Mouse (Mus musculus) c-Kit-negative CD71-positive TER-119-positive erythroid progenitor cells, embryonic 14.5 days (primary cell): Measurements from ENCODE around the gene Pde4dip.

Experiments used
- DNase-seq: peaks from one replicate; pipeline ENCODE4 v3.0.0-alpha.2; 2013; ENCODE audit warnings: low read depth, low spot score

Pde4dip gene

DNA sequence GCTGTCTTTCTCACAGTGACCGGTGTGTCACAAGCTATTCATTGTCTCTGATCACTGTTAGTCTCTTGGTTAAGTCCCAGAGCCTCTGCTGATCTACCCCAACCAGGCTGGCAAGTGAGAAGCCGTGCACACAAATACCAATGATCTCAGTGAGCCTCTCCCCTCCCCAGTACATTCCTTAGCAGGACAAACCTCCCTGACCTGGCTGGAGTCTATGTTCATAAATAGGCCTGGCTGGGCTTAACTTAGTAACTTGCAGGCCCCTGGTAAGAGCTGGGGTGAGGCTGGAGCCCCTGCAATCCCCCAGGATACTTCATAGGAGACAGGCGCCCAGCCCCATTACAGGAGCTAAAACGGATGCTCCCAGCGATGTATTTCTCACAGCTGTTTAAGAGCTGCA, 86.2 kb downstream of the Pde4dip start:
- DNase-seq, result no peak

GRCm38 (mm10) chr3:97801178-97801699, 87.3 kb downstream of the Pde4dip start:
- no peak for DNase-seq

GRCm38 (mm10) chr3:97800657-97801056, 87.8 kb downstream of the Pde4dip start:
- DNase-seq, result no peak

GRCm38 (mm10) chr3:97800004-97800403, 88.5 kb downstream of the Pde4dip start:
- DNase-seq, result no peak

GRCm38 (mm10) chr3:97799267-97799666, 89.2 kb downstream of the Pde4dip start:
- no peak for DNase-seq

DNA sequence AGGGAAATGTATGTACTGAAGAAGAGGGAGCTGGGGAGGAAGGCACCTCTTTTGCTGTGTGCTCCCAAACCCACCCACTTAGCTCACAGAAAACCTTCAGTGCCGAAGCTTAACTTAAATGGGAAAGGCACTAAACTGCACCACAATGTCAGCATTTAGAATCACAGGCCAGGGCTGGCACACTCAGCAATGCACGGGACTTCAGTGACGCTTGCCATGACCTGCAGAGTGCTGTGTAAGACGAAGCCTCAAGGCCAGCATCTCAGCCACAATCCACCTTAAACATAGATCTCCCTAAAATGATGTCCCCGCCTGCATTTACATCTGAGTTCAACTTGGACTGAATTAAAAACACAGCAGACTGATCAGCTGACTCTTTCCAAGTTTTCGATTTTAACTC, 91.1 kb downstream of the Pde4dip start:
- no peak for DNase-seq

DNA sequence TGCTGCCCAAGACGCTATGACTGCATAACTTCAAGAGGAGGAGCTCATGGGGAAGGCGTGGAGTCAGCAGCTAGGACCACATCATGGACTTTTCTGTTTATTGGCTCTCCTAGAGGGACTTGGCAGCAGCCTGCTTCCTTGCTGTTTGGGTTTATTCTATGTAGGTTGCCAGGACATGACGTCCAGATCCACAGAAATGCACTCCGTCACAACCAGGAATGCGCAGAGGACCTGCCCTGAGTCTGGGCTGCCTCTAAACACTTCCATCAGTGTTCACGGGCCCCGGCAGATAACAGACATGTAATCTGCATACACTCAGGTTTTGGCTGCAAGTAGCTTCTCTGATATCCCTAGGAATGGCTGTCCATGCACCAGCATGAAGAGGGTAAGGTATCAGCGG, 94.5 kb downstream of the Pde4dip start:
- no peak for DNase-seq

- DNase-seq, result no peak
These were observed 98.4 kb downstream of the Pde4dip start for GRCm38 (mm10) chr3:97790150-97790549.

DNA sequence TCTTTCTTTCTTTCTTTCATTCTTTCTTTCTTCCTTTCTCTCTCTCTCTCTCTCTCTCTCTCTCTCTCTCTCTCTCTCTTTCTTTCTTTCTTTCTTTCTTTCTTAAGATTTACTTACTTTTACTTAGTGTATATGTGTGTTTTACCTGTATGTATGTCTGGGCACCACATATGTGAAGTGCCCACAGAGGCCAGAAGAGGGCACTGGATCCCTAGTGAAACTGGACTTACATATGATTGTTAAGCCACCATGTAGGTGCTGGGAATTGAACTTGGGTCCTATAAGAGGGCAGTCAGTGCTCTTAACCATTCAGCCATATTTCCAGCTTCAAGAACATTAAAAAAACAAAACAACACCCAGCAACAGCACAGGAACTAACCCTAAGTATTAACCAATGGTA, 99.2 kb downstream of the Pde4dip start:
- DNase-seq, result no peak

GRCm38 (mm10) chr3:97776195-97776594, 112.3 kb downstream of the Pde4dip start:
- no peak for DNase-seq

DNA sequence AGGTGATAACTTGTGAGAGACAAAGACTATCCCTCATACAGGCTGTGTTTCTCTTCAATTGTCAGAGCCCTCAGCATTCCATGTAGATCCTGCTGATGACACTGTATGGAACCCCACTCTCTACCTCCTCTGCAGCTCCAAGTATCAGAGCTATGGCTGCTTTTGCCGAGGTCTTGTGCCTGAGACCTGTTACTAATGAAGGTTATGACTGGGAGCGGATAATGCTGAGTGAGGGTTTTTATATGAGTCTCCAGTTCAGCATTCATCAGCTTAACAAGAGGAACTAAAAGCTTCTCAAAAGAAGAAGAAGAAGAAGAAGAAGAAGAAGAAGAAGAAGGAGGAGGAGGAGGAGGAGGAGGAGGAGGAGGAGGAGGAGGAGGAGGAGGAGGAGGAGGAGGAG, 112.8 kb downstream of the Pde4dip start:
- DNase-seq, result no peak

GRCm38 (mm10) chr3:97774861-97775260, 113.6 kb downstream of the Pde4dip start:
- no peak for DNase-seq

GRCm38 (mm10) chr3:97767771-97768762, 120.4 kb downstream of the Pde4dip start:
- no peak for DNase-seq

DNA sequence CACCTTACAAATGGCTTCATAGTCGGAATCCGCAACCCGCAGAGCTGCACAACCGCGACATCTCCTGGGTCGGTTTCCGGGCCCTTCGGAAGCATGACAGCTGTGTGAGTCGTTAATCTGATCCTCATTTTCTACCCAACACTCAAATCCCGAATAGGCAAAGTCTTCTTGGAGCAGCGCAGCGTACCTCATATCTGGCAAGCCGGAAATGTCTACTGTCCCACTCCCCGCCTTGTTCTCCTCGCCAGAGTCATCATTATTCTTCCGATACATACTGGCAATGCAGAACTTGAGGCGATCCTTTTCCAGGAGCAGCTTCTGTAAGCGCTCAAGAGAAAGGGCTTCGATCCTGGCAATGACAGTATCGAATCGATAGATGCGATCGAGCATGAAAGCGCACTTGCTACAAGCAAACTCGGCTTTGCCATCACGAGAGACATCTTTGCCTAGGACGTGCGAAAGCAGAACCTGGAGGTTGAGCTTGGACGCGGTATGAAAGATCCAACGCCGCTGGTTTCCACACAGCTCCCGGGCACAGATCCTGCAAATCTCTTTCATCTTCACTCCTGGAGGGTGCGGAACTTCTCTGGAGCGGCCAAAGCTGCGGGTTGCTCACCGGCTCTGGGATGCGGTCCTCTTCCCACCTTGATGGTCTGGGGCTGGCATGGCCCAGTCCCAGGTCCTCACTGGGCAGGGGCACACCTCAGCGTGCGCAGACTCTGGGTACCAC, 121.3 kb downstream of the Pde4dip start:
- no peak for DNase-seq

- no peak for DNase-seq
These were observed 122.0 kb downstream of the Pde4dip start for GRCm38 (mm10) chr3:97766459-97766858.

- DNase-seq, result no peak
These were observed 124.4 kb downstream of the Pde4dip start for GRCm38 (mm10) chr3:97764152-97764551.

GRCm38 (mm10) chr3:97761951-97762350, 126.6 kb downstream of the Pde4dip start:
- no peak for DNase-seq

GRCm38 (mm10) chr3:97761168-97761567, 127.3 kb downstream of the Pde4dip start:
- no peak for DNase-seq

DNA sequence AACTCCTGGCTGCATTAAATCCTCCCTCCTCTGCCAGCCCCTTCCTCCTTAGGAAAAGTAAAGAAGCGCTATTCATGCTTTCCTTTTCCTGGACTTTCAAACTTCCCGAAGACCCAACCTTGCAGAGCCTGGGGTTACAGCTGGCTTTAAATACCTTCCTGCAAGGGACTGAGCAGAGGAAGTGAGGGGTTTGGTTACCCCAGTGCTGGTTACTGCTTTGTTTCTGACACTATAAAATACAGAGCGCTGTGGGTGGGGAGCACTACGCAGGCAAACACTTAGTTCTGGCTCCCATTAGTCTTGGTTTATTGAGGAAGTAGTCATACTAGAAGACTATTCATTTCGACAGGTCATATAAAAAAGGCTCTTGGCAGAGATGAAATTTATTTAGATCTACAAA, 128.7 kb downstream of the Pde4dip start:
- DNase-seq, result no peak

DNA sequence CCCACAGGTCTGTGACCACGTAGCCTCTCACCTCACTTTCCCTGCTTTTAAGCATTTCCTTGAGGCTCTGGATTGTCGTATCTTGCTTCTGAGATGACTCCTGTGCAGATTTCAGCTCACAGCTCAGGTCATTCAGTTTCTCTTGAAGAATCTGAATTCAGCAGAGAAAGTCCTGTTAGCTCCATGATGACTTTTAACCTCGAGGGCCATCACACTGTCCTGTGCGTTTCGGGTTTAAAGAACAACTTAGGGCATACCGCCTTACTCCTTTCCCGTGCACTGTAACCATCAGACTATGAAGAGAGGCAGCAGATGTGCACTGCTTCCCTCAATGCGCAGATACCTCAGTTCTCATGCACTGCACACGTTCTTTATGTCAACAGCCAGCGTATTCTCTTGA, 131.0 kb downstream of the Pde4dip start:
- DNase-seq, result no peak

DNA sequence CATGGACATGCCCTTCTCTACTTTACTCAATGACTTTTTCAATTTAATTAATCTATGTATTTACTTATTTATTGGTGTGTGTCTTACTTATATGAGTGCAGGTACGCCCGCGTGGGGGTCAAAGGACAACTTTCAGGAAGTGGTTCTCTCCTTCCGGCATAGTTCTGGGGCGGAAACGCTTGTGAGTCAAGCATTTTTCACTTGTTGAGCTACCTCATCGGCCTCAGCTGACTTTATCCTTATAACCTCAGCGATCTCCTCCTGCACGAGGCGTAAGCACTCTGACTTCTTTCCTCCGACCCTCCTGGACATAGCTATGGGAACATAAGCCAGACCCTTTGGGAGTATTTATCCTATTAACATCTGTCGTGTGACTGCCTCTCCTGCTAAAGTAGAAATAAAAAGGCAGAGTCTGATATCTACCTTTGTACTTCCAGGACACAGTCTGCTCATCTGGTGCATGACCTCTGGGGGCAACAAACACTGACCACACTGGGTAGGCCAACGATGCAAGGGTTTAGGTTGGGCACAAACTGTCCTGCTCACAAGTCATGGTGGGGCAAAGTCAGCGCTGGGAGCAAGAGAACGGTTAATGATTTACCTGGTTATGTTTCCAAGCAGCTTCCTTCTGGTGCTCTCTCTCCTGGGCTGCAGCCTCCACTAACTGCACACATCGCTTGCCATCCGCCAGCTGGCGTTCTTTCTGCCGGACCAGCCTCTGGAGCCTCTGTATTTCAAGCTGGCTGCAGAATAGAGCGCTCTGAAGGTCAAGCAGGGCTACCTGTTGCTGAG, 132.0 kb downstream of the Pde4dip start:
- DNase-seq, result no peak

- DNase-seq, result no peak
These were observed 133.1 kb downstream of the Pde4dip start for GRCm38 (mm10) chr3:97755411-97755810.
